Mouse (Mus musculus): ENCODE data around the gene AW209491. TPM values are rescaled to one million over a fixed set of nuclear protein-coding genes. Genes with fewer than 3 reads are reported as not detected.

AW209491 gene
- polyA plus RNA-seq, 1 experiment, result 19.5 TPM

- Histone ChIP-seq H3K27ac (ENCODE audit: insufficient read depth, low read length) (no peak overlapping the region), H3K4me3 (ENCODE audit: low read depth, low read length) (no peak overlapping the region), H3K27me3 (ENCODE audit: control insufficient read depth, insufficient read depth, low read length, poor library complexity, severe bottlenecking) (no peaks in the 10 kb centered on the region), H3K36me3 (ENCODE audit: control insufficient read depth, insufficient read depth, low read length, poor library complexity, severe bottlenecking) (no peaks in the 10 kb centered on the region), H3K4me1 (ENCODE audit: control insufficient read depth, insufficient read depth, low read length) (no peaks in the 10 kb centered on the region), H3K9me3 (replicated peaks; ENCODE audit: control insufficient read depth, insufficient read depth, low read length, poor library complexity, severe bottlenecking) (no peaks in the 10 kb centered on the region), H3K9ac (ENCODE audit: low read depth, poor library complexity, severe bottlenecking) (no peak overlapping the region)
- TF ChIP-seq POLR2A (IDR thresholded peaks at IDR 0.05; ENCODE audit: insufficient read depth, low read length) (no peak), CTCF (IDR thresholded peaks at IDR 0.05; ENCODE audit: low read depth, low read length) (no peak), EP300 (IDR thresholded peaks at IDR 0.05; ENCODE audit: insufficient read depth, low read depth, low read length) (no peak)
These were observed 40.4 kb downstream of the AW209491 start for GRCm38 (mm10) chr13:14670342-14670741.

Other genes with a start within 250 kb of the AW209491 start
- 0.70 TPM in 1 of 2 replicates, not detected in the other for gene Hecw1, start 106.9 kb upstream of the AW209491 start, polyA plus RNA-seq (2011; ENCODE audit: insufficient read depth, insufficient read length, low read depth, missing spikeins)
- gene Mrpl32, start 17.0 kb upstream of the AW209491 start, polyA plus RNA-seq (2011; ENCODE audit: insufficient read depth, insufficient read length, low read depth, missing spikeins), result 51.4 and 59.9 TPM in 2 replicates
- 131 and 134 TPM in 2 replicates for gene Psma2, start 16.9 kb upstream of the AW209491 start, polyA plus RNA-seq (2011; ENCODE audit: insufficient read depth, insufficient read length, low read depth, missing spikeins)

Data from ES-Bruce4 (cell line).